Mouse (Mus musculus) heart, embryonic 10.5 days (tissue): ENCODE measurements around the gene Svop. TPM values are rescaled to one million over a fixed set of nuclear protein-coding genes. Genes with fewer than 3 reads are reported as not detected.

Experiments
- DNase-seq: peaks from one replicate; pipeline ENCODE4 v3.0.0-alpha.2; 2017; ENCODE audit warnings: low spot score
- H3K27ac ChIP-seq: fragments of 300-500 bp; sonication (generic); 2 replicates; pipeline ENCODE4 v1.5.1; 2016; ENCODE audit warnings: mild to moderate bottlenecking
- H3K27me3 ChIP-seq: fragments of 300-500 bp; sonication (generic); 2 replicates; pipeline ENCODE4 v1.6.1; 2016; ENCODE audit warnings: mild to moderate bottlenecking; ENCODE audit not compliant: poor library complexity, insufficient read depth, severe bottlenecking
- H3K36me3 ChIP-seq: fragments of 300-500 bp; sonication (generic); 2 replicates; pipeline ENCODE4 v1.6.1; 2016; ENCODE audit warnings: mild to moderate bottlenecking, moderate library complexity
- H3K4me1 ChIP-seq: fragments of 300-500 bp; sonication (generic); 2 replicates; pipeline ENCODE4 v1.6.1; 2016; ENCODE audit warnings: mild to moderate bottlenecking
- H3K4me3 ChIP-seq: fragments of 300-500 bp; sonication (generic); 2 replicates; pipeline ENCODE4 v1.5.1; 2016; ENCODE audit warnings: mild to moderate bottlenecking, moderate library complexity
- H3K9me3 ChIP-seq: fragments of 300-500 bp; sonication (generic); 2 replicates; pipeline ENCODE4 v1.6.1; 2016; ENCODE audit warnings: mild to moderate bottlenecking, moderate library complexity
- WGBS: fragments of 180-500 bp; shearing (Covaris S2); methylation state at CpG from one replicate; pipeline ENCODE4 v1.1.7; 2016; 5-methylcytosine and 5-hydroxymethylcytosine counted together
- polyA plus RNA-seq: library from polyadenylated mRNA; unstranded; fragments of >200 nt; fragmentation: Nextera tagmentation; extraction: Ambion mirVana; gene quantifications from 2 replicates; pipeline ENCODE4 v1.2.1, GENCODE M21; 2016

Svop gene
- polyA plus RNA-seq, 1 experiment from 2014 or later, result 0.23 TPM

- 52% methylated on average over 2 of the region's 2 CpGs for WGBS
- H3K27me3 ChIP-seq, result no peaks in the 10 kb centered on the region
Observed at GRCm38 (mm10) chr5:113996458-113996857, 94.9 kb downstream of the Svop start.

GRCm38 (mm10) chr5:113993487-113994465 is 97.6 kb downstream of the Svop start, which contains the start of gene Ssh1:
Gene Ssh1, minus strand, starts transcription at chr5:113993894.
- WGBS, result under 1% methylated on average over 80 of the region's 83 CpGs
- no peaks in the 10 kb centered on the region for H3K27me3 ChIP-seq
- peak within 1 kb of the TSS; percentile 80 for H3K4me3 ChIP-seq
- no peaks in the 10 kb centered on the region for H3K9me3 ChIP-seq
- H3K36me3 ChIP-seq, result peaks cover 9% of the 10 kb centered on the region
- peak within 1 kb of the TSS; percentile 99 for H3K27ac ChIP-seq
- peak; percentile 92 for DNase-seq
- peaks cover 57% of the 10 kb centered on the region for H3K4me1 ChIP-seq

More at GRCm38 (mm10) chr5:113996458-113996857, 94.9 kb downstream of the Svop start:
- Histone ChIP-seq H3K27ac (peak overlapping the region; percentile 54; the same call in 1 of the 2 replicates), H3K36me3 (no peaks in the 10 kb centered on the region), H3K9me3 (no peaks in the 10 kb centered on the region), H3K4me1 (peaks cover 30% of the 10 kb centered on the region), H3K4me3 (no peak overlapping the region)
- DNase-seq, result no peak

GRCm38 (mm10) chr5:113993031-113993486 is 98.3 kb downstream of the Svop start:
- peak overlapping the region; percentile 80 for H3K4me3 ChIP-seq
- peaks cover 12% of the 10 kb centered on the region for H3K36me3 ChIP-seq
- no peaks in the 10 kb centered on the region for H3K27me3 ChIP-seq
- H3K9me3 ChIP-seq, result no peaks in the 10 kb centered on the region
- peak overlapping the region; percentile 99 for H3K27ac ChIP-seq
- peaks cover 58% of the 10 kb centered on the region for H3K4me1 ChIP-seq
- DNase-seq, result peak; percentile 80
- under 1% methylated on average over 22 of the region's 22 CpGs for WGBS

GRCm38 (mm10) chr5:113992339-113992831 is 99.0 kb downstream of the Svop start:
- Histone ChIP-seq H3K36me3 (peaks cover 16% of the 10 kb centered on the region), H3K9me3 (no peaks in the 10 kb centered on the region), H3K4me1 (peaks cover 58% of the 10 kb centered on the region), H3K27ac (peak overlapping the region; percentile 99), H3K27me3 (no peaks in the 10 kb centered on the region), H3K4me3 (peak overlapping the region; percentile 80)
- 22% methylated on average over 12 of the region's 12 CpGs for WGBS
- DNase-seq, result peak; percentile 81

- Histone ChIP-seq H3K36me3 (peaks cover 19% of the 10 kb centered on the region), H3K4me1 (peaks cover 60% of the 10 kb centered on the region), H3K4me3 (no peak overlapping the region), H3K27me3 (no peaks in the 10 kb centered on the region), H3K27ac (0 out of 2 replicates have a peak overlapping the region, but pooled peaks have one; percentile 8), H3K9me3 (no peaks in the 10 kb centered on the region)
- no peak for DNase-seq
- WGBS, result 47% methylated on average over 7 of the region's 7 CpGs
Observed at GRCm38 (mm10) chr5:113991141-113991540, 100.2 kb downstream of the Svop start.

- Histone ChIP-seq H3K4me3 (no peak overlapping the region), H3K4me1 (peaks cover 64% of the 10 kb centered on the region), H3K36me3 (peaks cover 19% of the 10 kb centered on the region), H3K27ac (no peak overlapping the region), H3K9me3 (no peaks in the 10 kb centered on the region), H3K27me3 (no peaks in the 10 kb centered on the region)
- 84% methylated on average over 5 of the region's 5 CpGs for WGBS
- DNase-seq, result no peak
Observed at GRCm38 (mm10) chr5:113990593-113990992, 100.8 kb downstream of the Svop start.

- 68% methylated on average over 20 of the region's 20 CpGs for WGBS
- no peak for DNase-seq
- Histone ChIP-seq H3K4me1 (peaks cover 73% of the 10 kb centered on the region), H3K4me3 (no peak overlapping the region), H3K27ac (peak overlapping the region; percentile 30; the same call in 1 of the 2 replicates), H3K27me3 (no peaks in the 10 kb centered on the region), H3K9me3 (no peaks in the 10 kb centered on the region), H3K36me3 (peaks cover 19% of the 10 kb centered on the region)
Observed at GRCm38 (mm10) chr5:113989437-113990024, 101.8 kb downstream of the Svop start.

GRCm38 (mm10) chr5:113986182-113986961 is 105.0 kb downstream of the Svop start:
- Histone ChIP-seq H3K4me1 (peaks cover 78% of the 10 kb centered on the region), H3K36me3 (peaks cover 27% of the 10 kb centered on the region), H3K27me3 (no peaks in the 10 kb centered on the region), H3K27ac (peak overlapping the region; percentile 68), H3K9me3 (no peaks in the 10 kb centered on the region), H3K4me3 (0 out of 2 replicates have a peak overlapping the region, but pooled peaks have one; percentile 9)
- no peak for DNase-seq
- WGBS, result 40% methylated on average over 9 of the region's 9 CpGs

- peaks cover 32% of the 10 kb centered on the region for H3K36me3 ChIP-seq
- no peaks in the 10 kb centered on the region for H3K9me3 ChIP-seq
- H3K4me1 ChIP-seq, result peaks cover 77% of the 10 kb centered on the region
- H3K27ac ChIP-seq, result peak overlapping the region; percentile 68
- DNase-seq, result no peak
- no peak overlapping the region for H3K4me3 ChIP-seq
- 63% methylated on average over 2 of the region's 2 CpGs for WGBS
- no peaks in the 10 kb centered on the region for H3K27me3 ChIP-seq
Observed at GRCm38 (mm10) chr5:113985737-113986136, 105.6 kb downstream of the Svop start.

- no peaks in the 10 kb centered on the region for H3K27me3 ChIP-seq
- no peak for DNase-seq
- H3K36me3 ChIP-seq, result peaks cover 27% of the 10 kb centered on the region
- H3K27ac ChIP-seq, result peak overlapping the region; percentile 37
- WGBS, result 72% methylated on average over 13 of the region's 13 CpGs
- no peaks in the 10 kb centered on the region for H3K9me3 ChIP-seq
- H3K4me3 ChIP-seq, result no peak overlapping the region
- peaks cover 72% of the 10 kb centered on the region for H3K4me1 ChIP-seq
Observed at GRCm38 (mm10) chr5:113984025-113984740, 107.2 kb downstream of the Svop start.

GRCm38 (mm10) chr5:113983541-113983940 is 107.8 kb downstream of the Svop start:
- WGBS, result 46% methylated on average over 6 of the region's 6 CpGs
- H3K4me1 ChIP-seq, result peaks cover 68% of the 10 kb centered on the region
- no peaks in the 10 kb centered on the region for H3K27me3 ChIP-seq
- H3K9me3 ChIP-seq, result no peaks in the 10 kb centered on the region
- peaks cover 23% of the 10 kb centered on the region for H3K36me3 ChIP-seq
- no peak overlapping the region for H3K4me3 ChIP-seq
- H3K27ac ChIP-seq, result peak overlapping the region; percentile 37
- DNase-seq, result no peak
